Mouse (Mus musculus): ENCODE results near the gene Mn1. TPM values are rescaled to one million over a fixed set of nuclear protein-coding genes. Genes with fewer than 3 reads are reported as not detected.

Gene Mn1
- polyA plus RNA-seq, 1 experiment from 2014 or later, result 15.0 TPM

DNA sequence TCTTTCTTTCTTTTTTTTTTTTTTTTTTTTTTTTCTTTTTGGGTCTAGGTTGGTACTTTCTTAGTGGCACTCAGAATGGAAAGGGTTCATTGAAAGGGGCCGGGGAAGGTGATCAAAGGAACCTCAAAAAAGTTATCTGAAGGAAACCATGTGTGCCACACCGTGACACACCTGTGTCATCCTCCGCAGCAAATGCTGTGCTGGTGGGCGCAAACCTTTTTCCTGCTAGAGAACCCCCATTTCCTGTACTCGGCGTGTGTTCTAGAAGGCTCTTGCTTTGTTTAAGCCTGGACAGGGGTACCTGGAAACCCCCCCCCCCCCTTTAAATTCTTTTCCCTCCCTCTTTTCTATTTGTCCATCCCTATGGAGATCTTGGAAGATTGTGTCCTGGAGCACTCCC lies 37.7 kb downstream of the Mn1 start:
- Histone ChIP-seq H3K4me2 (no peak overlapping the region), H3K27me3 (0 out of 2 replicates have a peak, but pooled peaks cover 3% of the 10 kb centered on the region), H3K4me1 (replicated peaks) (0 out of 2 replicates have a peak, but pooled peaks cover 4% of the 10 kb centered on the region), H3K36me3 (peaks cover 37% of the 10 kb centered on the region), H3K27ac (no peak overlapping the region), H3K4me3 (replicated peaks) (no peak overlapping the region), H3K9me3 (no peaks in the 10 kb centered on the region), H3K9ac (replicated peaks) (no peak overlapping the region)
- WGBS, result 91% methylated on average over 6 of the region's 6 CpGs
- no peak for ATAC-seq (ENCODE audit: insufficient number of reproducible peaks, insufficient read depth, low FRiP score, low TSS enrichment, low read depth)

DNA sequence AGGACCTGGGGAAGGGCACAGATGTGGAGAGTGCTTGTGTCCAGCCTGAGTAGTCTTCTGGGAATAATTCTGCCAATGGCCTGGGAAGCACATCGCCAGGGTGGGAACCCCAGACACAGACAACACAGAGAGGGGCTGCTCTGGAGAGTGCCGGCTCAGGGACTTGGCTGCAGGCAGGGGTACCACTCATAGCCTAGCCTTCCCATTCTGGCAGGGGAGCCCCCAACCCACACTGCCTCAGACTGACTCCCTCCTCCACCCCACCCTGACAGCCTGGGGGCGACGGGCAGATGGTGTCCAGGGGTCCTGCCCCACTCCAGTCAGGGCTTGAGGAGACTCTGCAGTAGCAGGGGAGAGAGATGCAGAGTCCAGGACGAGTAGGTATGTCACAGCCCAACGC lies 41.5 kb downstream of the Mn1 start:
- Histone ChIP-seq H3K4me1 (replicated peaks) (peaks cover 4% of the 10 kb centered on the region; the same call in 1 of the 2 replicates), H3K4me2 (no peak overlapping the region), H3K27me3 (no peaks in the 10 kb centered on the region), H3K4me3 (replicated peaks) (no peak overlapping the region), H3K9ac (replicated peaks) (no peak overlapping the region), H3K9me3 (no peaks in the 10 kb centered on the region), H3K27ac (no peak overlapping the region), H3K36me3 (peaks cover 37% of the 10 kb centered on the region)
- no peak for ATAC-seq (ENCODE audit: insufficient number of reproducible peaks, insufficient read depth, low FRiP score, low TSS enrichment, low read depth)
- WGBS, result 80% methylated on average over 6 of the region's 6 CpGs

DNA sequence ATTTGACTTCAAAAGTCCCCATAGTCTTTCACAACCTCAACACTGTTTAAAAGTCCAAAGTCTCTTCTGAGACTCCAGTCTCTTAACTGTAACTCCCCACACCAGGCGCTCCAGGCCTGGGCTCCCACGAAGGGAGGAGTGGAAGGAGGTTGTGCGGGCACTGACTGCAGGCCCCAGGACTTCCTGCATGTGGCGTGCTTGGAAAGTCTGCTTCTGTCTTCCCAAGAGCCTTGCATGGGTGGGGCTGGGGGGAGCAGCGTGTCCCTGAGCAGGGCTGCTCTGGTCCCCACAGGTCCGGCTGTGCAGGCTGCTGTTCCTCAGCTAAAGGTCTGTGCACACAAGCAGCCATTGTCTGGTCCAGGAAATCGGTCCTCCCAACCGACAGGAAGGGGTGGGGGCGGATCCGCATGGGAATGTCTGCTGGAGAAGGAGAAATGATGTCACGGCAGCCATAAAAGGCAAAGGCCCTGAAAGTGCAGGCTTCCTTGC lies 48.7 kb downstream of the Mn1 start:
- Histone ChIP-seq H3K4me2 (no peak overlapping the region), H3K4me3 (replicated peaks) (no peak overlapping the region), H3K4me1 (replicated peaks) (peaks cover 9% of the 10 kb centered on the region), H3K9me3 (peaks cover 6% of the 10 kb centered on the region; the same call in 1 of the 2 replicates), H3K36me3 (no peaks in the 10 kb centered on the region), H3K27me3 (0 out of 2 replicates have a peak, but pooled peaks cover 5% of the 10 kb centered on the region), H3K27ac (peak overlapping the region; percentile 66), H3K9ac (replicated peaks) (no peak overlapping the region)
- 60% methylated on average over 11 of the region's 11 CpGs for WGBS
- ATAC-seq (ENCODE audit: insufficient number of reproducible peaks, insufficient read depth, low FRiP score, low TSS enrichment, low read depth), result no peak

DNA sequence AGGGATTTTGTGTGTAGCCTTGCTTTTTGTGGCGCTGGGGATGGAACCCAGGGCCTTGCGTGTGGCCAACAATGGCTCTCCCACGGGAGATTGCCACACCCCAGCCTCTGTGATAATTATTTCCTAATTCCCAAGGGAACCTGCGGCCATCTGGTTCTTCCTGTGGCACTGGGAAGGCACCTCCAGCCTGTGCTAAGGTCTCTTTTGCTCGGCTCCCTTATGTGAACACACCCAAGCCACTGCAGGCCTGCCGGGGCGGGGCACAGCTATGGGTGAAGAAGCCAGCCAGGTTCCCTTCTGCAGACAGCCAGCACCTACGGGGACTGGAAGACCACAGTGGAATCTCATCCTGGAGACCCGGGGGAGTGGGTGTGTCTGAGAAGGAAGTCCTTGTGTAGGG lies 49.3 kb downstream of the Mn1 start:
- WGBS, result 73% methylated on average over 9 of the region's 9 CpGs
- H3K27me3 ChIP-seq, result 0 out of 2 replicates have a peak, but pooled peaks cover 5% of the 10 kb centered on the region
- H3K4me1 ChIP-seq (replicated peaks), result peaks cover 9% of the 10 kb centered on the region; the same call in 1 of the 2 replicates
- no peak for ATAC-seq (ENCODE audit: insufficient number of reproducible peaks, insufficient read depth, low FRiP score, low TSS enrichment, low read depth)
- H3K27ac ChIP-seq, result no peak overlapping the region
- no peak overlapping the region for H3K4me2 ChIP-seq
- H3K9me3 ChIP-seq, result peaks cover 6% of the 10 kb centered on the region; the same call in 1 of the 2 replicates
- no peak overlapping the region for H3K9ac ChIP-seq (replicated peaks)
- no peak overlapping the region for H3K4me3 ChIP-seq (replicated peaks)
- no peaks in the 10 kb centered on the region for H3K36me3 ChIP-seq

DNA sequence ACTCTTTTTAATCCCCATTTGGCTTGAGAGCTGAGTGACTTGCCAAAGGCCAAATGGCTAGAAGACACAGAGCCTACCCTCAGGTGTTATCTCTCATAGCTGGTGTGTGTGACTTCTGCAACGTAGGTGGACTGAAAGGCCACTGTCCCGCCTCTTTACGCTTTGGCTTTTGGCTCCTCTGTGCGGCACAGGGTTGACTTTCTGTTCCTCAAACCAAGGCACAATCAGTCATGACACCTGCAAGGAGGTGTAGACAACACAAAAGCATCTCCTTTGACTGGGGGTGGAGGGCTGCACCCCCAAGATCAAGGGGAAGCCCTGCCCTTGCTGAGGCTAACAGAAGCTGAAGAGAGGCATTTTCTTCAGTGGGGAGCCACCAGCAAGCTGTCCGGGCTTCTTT lies 50.5 kb downstream of the Mn1 start:
- H3K4me2 ChIP-seq, result no peak overlapping the region
- H3K4me3 ChIP-seq (replicated peaks), result no peak overlapping the region
- H3K27me3 ChIP-seq, result 0 out of 2 replicates have a peak, but pooled peaks cover 5% of the 10 kb centered on the region
- no peaks in the 10 kb centered on the region for H3K36me3 ChIP-seq
- H3K9me3 ChIP-seq, result peaks cover 6% of the 10 kb centered on the region; the same call in 1 of the 2 replicates
- 40% methylated on average over 5 of the region's 5 CpGs for WGBS
- H3K27ac ChIP-seq, result no peak overlapping the region
- H3K9ac ChIP-seq (replicated peaks), result no peak overlapping the region
- H3K4me1 ChIP-seq (replicated peaks), result peaks cover 9% of the 10 kb centered on the region; the same call in 1 of the 2 replicates
- ATAC-seq (ENCODE audit: insufficient number of reproducible peaks, insufficient read depth, low FRiP score, low TSS enrichment, low read depth), result no peak

DNA sequence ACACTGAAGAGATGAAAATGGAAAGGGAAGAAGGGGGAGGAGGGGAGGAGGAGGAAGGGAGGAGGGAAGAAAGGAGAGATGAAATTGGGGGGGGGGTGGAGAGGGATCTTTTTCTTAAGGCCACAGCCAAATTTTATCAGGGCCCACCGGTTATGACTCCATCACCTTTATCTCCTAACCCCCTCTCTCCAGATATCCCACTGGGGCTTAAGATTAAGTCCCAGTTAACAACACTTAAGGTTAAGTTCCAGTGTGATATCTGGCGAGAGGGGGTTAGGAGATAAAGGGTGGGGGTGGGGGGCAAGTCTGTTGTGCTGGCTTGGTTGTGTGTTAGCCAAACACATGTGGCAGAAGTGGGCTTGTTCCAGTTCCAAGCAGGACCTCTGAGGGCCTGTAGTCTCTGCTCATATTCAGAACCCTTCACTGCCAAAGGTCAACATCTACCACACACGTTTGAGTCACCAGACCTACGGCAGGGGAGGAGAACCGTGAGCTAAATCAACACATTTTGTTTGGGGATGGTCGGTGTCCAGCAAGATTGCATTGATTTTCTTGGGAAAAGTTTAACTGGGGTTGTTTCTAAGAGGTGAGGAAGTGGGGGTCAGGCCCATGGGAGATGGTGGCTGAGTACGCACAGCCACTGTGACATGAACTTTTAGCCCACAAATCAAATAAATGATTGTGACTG lies 52.2 kb downstream of the Mn1 start:
- whole genome bisulfite sequencing, result 79% methylated on average over 7 of the region's 7 CpGs
- H3K9me3 ChIP-seq, result peaks cover 6% of the 10 kb centered on the region; the same call in 1 of the 2 replicates
- peaks cover 12% of the 10 kb centered on the region; the same call in 1 of the 2 replicates for H3K4me1 ChIP-seq (replicated peaks)
- no peak overlapping the region for H3K9ac ChIP-seq (replicated peaks)
- ATAC-seq (ENCODE audit: insufficient number of reproducible peaks, insufficient read depth, low FRiP score, low TSS enrichment, low read depth), result no peak
- no peak overlapping the region for H3K4me2 ChIP-seq
- no peak overlapping the region for H3K4me3 ChIP-seq (replicated peaks)
- H3K27ac ChIP-seq, result no peak overlapping the region
- no peaks in the 10 kb centered on the region for H3K36me3 ChIP-seq
- H3K27me3 ChIP-seq, result 0 out of 2 replicates have a peak, but pooled peaks cover 11% of the 10 kb centered on the region

DNA sequence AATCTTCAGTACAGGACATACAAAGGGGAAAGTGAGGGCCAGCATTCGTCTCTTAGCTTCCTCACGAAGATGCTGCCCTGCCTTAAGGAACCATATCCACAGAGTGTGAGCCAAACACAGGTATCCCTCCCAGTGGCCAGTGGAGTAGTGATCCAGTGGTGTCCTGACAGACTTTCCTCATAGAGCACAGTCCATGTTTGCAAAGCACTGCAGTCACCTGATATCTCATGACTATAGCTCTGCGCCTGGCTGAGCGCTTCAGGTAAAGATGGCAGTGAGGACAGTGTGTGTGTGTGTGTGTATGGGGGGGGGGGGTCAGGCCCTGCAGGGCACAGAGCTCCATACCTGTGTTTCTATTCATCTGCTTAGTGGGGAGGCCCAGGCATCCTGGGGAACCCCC lies 53.7 kb downstream of the Mn1 start:
- Histone ChIP-seq H3K9me3 (no peaks in the 10 kb centered on the region), H3K27ac (no peak overlapping the region), H3K9ac (replicated peaks) (no peak overlapping the region), H3K4me3 (replicated peaks) (no peak overlapping the region), H3K36me3 (no peaks in the 10 kb centered on the region), H3K4me2 (no peak overlapping the region), H3K4me1 (replicated peaks) (peaks cover 10% of the 10 kb centered on the region; the same call in 1 of the 2 replicates), H3K27me3 (0 out of 2 replicates have a peak, but pooled peaks cover 11% of the 10 kb centered on the region)
- WGBS, result 91% methylated on average over 4 of the region's 4 CpGs
- no peak for ATAC-seq (ENCODE audit: insufficient number of reproducible peaks, insufficient read depth, low FRiP score, low TSS enrichment, low read depth)

DNA sequence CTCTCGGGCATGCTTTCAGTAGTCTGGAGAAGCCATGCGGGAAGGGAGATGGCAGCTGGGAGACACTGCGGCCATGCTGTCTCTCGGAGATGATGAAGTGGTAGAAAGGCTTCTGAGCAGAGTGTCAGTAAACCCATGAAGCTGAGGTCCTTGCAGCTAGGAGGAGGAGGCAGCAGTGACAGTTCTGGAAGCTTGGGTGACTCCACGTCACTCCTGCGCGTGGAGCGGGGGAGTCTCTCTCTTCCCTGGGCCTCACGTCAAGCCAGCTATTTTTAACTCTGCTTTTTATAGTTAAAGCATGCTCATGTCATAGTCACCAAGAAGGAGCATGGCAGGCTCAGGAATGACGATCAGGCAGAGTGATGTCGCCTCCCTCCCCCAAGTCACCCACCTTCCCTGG lies 56.3 kb downstream of the Mn1 start:
- H3K4me1 ChIP-seq (replicated peaks), result 0 out of 2 replicates have a peak, but pooled peaks cover 3% of the 10 kb centered on the region
- WGBS, result 77% methylated on average over 11 of the region's 11 CpGs
- H3K4me2 ChIP-seq, result no peak overlapping the region
- H3K27ac ChIP-seq, result no peak overlapping the region
- no peak for ATAC-seq (ENCODE audit: insufficient number of reproducible peaks, insufficient read depth, low FRiP score, low TSS enrichment, low read depth)
- no peaks in the 10 kb centered on the region for H3K36me3 ChIP-seq
- H3K4me3 ChIP-seq (replicated peaks), result no peak overlapping the region
- H3K9ac ChIP-seq (replicated peaks), result no peak overlapping the region
- 0 out of 2 replicates have a peak, but pooled peaks cover 5% of the 10 kb centered on the region for H3K9me3 ChIP-seq
- 0 out of 2 replicates have a peak, but pooled peaks cover 8% of the 10 kb centered on the region for H3K27me3 ChIP-seq

DNA sequence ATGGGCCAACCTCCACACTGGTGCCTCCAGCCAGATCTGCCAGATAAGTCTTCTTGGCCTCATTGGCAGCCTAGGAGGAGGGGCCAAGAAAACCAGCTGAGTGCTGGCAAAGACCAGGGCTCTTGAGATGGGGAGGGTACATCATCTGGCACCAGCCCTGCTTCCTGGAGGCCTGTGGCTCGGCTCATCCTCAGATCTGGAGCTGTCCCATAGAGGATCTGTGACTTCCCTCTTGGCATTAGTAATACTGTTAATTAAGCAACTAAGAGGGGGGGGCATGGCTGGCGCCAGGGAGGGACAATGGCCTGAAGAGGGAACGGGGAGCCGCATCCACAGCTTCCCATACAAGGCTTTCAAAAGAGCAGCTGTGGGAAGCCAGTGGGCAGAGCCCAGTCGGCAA lies 58.6 kb downstream of the Mn1 start:
- ATAC-seq (ENCODE audit: insufficient number of reproducible peaks, insufficient read depth, low FRiP score, low TSS enrichment, low read depth), result no peak
- Histone ChIP-seq H3K27ac (no peak overlapping the region), H3K4me1 (replicated peaks) (0 out of 2 replicates have a peak, but pooled peaks cover 7% of the 10 kb centered on the region), H3K9me3 (0 out of 2 replicates have a peak, but pooled peaks cover 5% of the 10 kb centered on the region), H3K9ac (replicated peaks) (no peak overlapping the region), H3K4me2 (no peak overlapping the region), H3K36me3 (no peaks in the 10 kb centered on the region), H3K4me3 (replicated peaks) (no peak overlapping the region), H3K27me3 (0 out of 2 replicates have a peak, but pooled peaks cover 10% of the 10 kb centered on the region)
- WGBS, result 89% methylated on average over 5 of the region's 5 CpGs

DNA sequence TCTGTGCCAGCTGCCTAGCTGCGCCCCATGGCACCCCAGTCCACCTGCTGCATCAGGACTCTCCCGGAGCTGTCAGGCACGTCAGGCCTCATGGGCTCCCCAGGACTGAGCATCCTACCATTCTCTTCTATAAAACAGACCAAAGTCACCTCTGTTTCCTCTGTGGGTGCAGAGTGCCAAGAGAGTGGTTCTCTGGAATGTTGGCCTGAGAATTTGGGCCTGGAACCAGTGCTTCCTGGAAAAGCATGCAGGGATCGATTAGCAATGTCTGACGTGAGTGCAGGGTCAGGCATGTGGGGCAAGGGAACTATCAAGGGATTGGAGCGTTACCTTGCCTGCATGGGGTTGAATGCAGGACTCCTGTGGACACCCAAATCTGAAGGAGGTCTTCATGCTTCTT lies 59.0 kb downstream of the Mn1 start:
- no peak for ATAC-seq (ENCODE audit: insufficient number of reproducible peaks, insufficient read depth, low FRiP score, low TSS enrichment, low read depth)
- Histone ChIP-seq H3K9me3 (0 out of 2 replicates have a peak, but pooled peaks cover 5% of the 10 kb centered on the region), H3K27ac (no peak overlapping the region), H3K4me2 (no peak overlapping the region), H3K27me3 (0 out of 2 replicates have a peak, but pooled peaks cover 10% of the 10 kb centered on the region), H3K9ac (replicated peaks) (no peak overlapping the region), H3K4me3 (replicated peaks) (no peak overlapping the region), H3K36me3 (no peaks in the 10 kb centered on the region), H3K4me1 (replicated peaks) (0 out of 2 replicates have a peak, but pooled peaks cover 7% of the 10 kb centered on the region)
- 81% methylated on average over 6 of the region's 6 CpGs for WGBS

DNA sequence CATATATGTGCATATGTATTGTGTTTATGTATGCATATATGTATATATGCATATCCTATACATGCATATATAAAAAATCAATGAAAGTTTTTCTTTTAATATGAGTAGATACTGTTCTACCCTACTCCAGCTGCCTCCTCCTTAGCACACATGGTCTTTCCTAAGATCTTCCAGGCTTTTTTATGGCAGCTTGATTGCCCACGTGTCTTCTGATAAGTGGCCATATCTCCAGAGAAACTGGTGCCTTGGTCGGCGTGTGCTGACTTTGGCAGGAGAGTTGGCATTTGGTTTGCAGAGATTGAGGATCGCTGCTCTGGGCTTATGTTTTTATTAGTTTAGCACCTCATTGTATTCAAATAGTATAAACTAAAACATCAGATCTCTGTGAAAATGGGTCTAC lies 68.7 kb downstream of the Mn1 start:
- no peak overlapping the region for H3K4me3 ChIP-seq (replicated peaks)

More for the DNA sequence above, 68.7 kb downstream of the Mn1 start:
- Histone ChIP-seq H3K9me3 (peaks cover 8% of the 10 kb centered on the region), H3K27me3 (no peaks in the 10 kb centered on the region), H3K27ac (no peak overlapping the region), H3K4me2 (no peak overlapping the region), H3K9ac (replicated peaks) (no peak overlapping the region), H3K4me1 (replicated peaks) (0 out of 2 replicates have a peak, but pooled peaks cover 6% of the 10 kb centered on the region), H3K36me3 (no peaks in the 10 kb centered on the region)
- 69% methylated on average over 4 of the region's 4 CpGs for WGBS
- no peak for ATAC-seq (ENCODE audit: insufficient number of reproducible peaks, insufficient read depth, low FRiP score, low TSS enrichment, low read depth)

Data from limb, embryonic 12.5 days (tissue).